Mouse (Mus musculus): Measurements from ENCODE around the gene Slc9a9. TPM values are rescaled to one million over a fixed set of nuclear protein-coding genes. Genes with fewer than 3 reads are reported as not detected.

Gene Slc9a9
- polyA plus RNA-seq, 1 experiment: 5.3 TPM

GRCm38 (mm10) chr9:94968596-94969120 is 298.9 kb downstream of the Slc9a9 start:
- peak; percentile 76 for DNase-seq (ENCODE audit: low read depth)
- TF ChIP-seq POLR2A (IDR thresholded peaks at IDR 0.05; ENCODE audit: borderline replicate concordance, extremely low read depth, insufficient read depth, insufficient read length, poor library complexity, severe bottlenecking): no peak

- TF ChIP-seq POLR2A (IDR thresholded peaks at IDR 0.05; ENCODE audit: borderline replicate concordance, extremely low read depth, insufficient read depth, insufficient read length, poor library complexity, severe bottlenecking) (no peak), CTCF (IDR thresholded peaks at IDR 0.05; ENCODE audit: borderline replicate concordance, extremely low read depth, insufficient read depth, insufficient read length) (no peak)
- peak; percentile 86 for DNase-seq (ENCODE audit: low read depth)
Measured at GRCm38 (mm10) chr9:94969131-94969530, 299.4 kb downstream of the Slc9a9 start.

GRCm38 (mm10) chr9:94972021-94972420 is 302.3 kb downstream of the Slc9a9 start:
- TF ChIP-seq POLR2A (IDR thresholded peaks at IDR 0.05; ENCODE audit: borderline replicate concordance, extremely low read depth, insufficient read depth, insufficient read length, poor library complexity, severe bottlenecking): no peak
- no peak for TF ChIP-seq CTCF (IDR thresholded peaks at IDR 0.05; ENCODE audit: borderline replicate concordance, extremely low read depth, insufficient read depth, insufficient read length)
- DNase-seq (ENCODE audit: low read depth): no peak

DNA sequence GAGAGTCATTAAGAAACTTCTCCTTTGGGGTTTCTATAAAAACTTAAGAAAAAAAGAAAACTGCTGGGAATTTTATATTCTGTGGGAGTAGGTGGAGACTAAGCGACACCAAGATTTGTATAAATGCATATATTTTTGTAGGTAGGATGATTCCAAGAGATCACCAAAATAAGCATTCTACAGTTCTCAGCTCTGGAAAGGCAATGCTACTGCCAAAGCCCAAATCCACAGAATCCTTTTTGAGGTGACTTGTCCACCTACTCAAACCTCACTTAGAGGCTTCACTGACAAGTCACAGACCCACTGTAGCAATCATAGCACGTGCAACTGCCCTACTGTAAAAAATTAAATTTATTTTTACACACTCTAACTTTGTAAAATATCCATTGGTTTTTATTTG is 303.0 kb downstream of the Slc9a9 start:
- DNase-seq (ENCODE audit: low read depth): no peak
- TF ChIP-seq CTCF (IDR thresholded peaks at IDR 0.05; ENCODE audit: borderline replicate concordance, extremely low read depth, insufficient read depth, insufficient read length): no peak
- TF ChIP-seq POLR2A (IDR thresholded peaks at IDR 0.05; ENCODE audit: borderline replicate concordance, extremely low read depth, insufficient read depth, insufficient read length, poor library complexity, severe bottlenecking): no peak

DNA sequence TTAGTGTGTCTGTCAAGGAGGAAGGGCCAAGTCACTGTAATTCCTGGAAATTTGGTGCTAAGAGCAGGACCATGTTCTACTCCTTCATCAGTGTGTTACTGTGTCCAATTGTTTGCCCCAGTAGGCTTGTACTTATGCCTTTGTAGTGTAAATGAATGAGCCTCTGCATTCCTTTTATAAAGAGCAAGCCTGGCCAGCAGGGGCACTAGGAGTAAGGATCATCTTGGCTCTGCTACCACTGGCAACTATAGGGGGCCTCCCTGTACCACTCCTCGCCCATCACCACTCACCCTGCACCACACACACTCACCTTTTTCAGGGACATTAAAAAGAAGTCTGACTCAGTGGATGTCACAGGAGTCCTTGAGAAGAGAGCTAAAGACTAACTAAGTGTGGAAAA is 306.5 kb downstream of the Slc9a9 start:
- no peak for DNase-seq (ENCODE audit: low read depth)
- TF ChIP-seq POLR2A (IDR thresholded peaks at IDR 0.05; ENCODE audit: borderline replicate concordance, extremely low read depth, insufficient read depth, insufficient read length, poor library complexity, severe bottlenecking): no peak
- no peak for TF ChIP-seq CTCF (IDR thresholded peaks at IDR 0.05; ENCODE audit: borderline replicate concordance, extremely low read depth, insufficient read depth, insufficient read length)

DNA sequence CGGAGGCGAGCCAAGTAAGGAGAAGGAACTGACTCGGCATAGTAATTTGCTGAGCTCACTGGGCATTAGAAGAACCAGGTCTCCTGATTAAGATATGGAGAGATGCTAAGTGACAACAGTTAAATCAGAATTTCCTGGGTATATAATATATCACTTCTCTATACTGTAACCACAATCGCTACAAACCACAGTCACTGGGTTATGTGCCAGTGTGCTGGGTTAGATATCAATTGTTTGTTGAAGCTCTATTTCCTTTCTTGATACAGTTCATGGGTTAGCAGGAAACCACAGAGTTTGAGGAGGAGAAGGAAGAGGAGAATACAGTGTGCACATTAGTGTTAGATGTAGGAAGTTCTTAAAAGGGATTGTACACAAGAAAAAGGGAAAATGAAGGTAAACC is 323.9 kb downstream of the Slc9a9 start:
- TF ChIP-seq POLR2A (IDR thresholded peaks at IDR 0.05; ENCODE audit: borderline replicate concordance, extremely low read depth, insufficient read depth, insufficient read length, poor library complexity, severe bottlenecking) (no peak), CTCF (IDR thresholded peaks at IDR 0.05; ENCODE audit: borderline replicate concordance, extremely low read depth, insufficient read depth, insufficient read length) (no peak)
- no peak for DNase-seq (ENCODE audit: low read depth)

GRCm38 (mm10) chr9:95020136-95020706 is 350.5 kb downstream of the Slc9a9 start:
- DNase-seq (ENCODE audit: low read depth): no peak
- no peak for TF ChIP-seq POLR2A (IDR thresholded peaks at IDR 0.05; ENCODE audit: borderline replicate concordance, extremely low read depth, insufficient read depth, insufficient read length, poor library complexity, severe bottlenecking)
- no peak for TF ChIP-seq CTCF (IDR thresholded peaks at IDR 0.05; ENCODE audit: borderline replicate concordance, extremely low read depth, insufficient read depth, insufficient read length)

DNA sequence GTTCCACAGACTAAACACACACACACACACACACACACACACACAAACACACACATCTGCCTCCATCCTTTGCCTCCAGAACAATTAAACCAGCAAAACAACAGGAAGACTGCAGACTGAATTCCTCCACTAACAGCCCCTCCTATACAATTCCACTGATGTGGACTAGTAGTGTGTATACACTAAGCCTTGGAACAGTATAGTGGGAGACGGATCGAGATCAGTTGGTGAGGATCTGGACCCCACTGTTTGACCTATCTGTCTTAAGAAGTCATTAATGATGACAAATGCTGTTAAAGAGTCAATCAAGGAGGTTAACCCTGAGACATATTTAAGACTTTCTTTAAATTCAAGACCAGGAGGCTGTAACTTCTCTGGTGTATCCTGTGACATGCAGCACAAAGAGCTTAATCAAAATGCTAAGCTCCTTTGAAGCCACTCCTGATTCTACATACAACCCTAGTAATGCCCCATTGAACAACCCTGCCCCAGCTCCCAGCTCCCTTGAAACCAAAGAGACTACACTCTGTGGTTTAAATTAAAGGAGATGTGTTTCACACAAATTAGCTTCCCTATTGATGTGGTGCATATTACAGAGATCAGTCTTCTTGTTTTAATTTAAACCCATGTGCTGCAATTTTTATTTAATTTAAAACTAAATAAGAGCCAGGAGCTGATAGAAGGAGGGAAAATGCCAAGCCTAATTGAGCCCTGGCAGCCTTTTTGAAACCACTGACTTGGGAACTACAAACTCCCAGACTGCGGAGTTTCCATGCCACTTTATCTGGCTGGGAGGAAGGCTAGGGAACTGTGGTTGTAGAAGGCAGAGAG is 364.6 kb downstream of the Slc9a9 start:
- DNase-seq (ENCODE audit: low read depth): peak; percentile 69
- TF ChIP-seq CTCF (IDR thresholded peaks at IDR 0.05; ENCODE audit: borderline replicate concordance, extremely low read depth, insufficient read depth, insufficient read length): no peak
- no peak for TF ChIP-seq POLR2A (IDR thresholded peaks at IDR 0.05; ENCODE audit: borderline replicate concordance, extremely low read depth, insufficient read depth, insufficient read length, poor library complexity, severe bottlenecking)

GRCm38 (mm10) chr9:95036209-95036608 is 366.5 kb downstream of the Slc9a9 start:
- DNase-seq (ENCODE audit: low read depth): no peak
- TF ChIP-seq CTCF (IDR thresholded peaks at IDR 0.05; ENCODE audit: borderline replicate concordance, extremely low read depth, insufficient read depth, insufficient read length): no peak
- TF ChIP-seq POLR2A (IDR thresholded peaks at IDR 0.05; ENCODE audit: borderline replicate concordance, extremely low read depth, insufficient read depth, insufficient read length, poor library complexity, severe bottlenecking): no peak

- DNase-seq (ENCODE audit: low read depth): no peak
Measured at GRCm38 (mm10) chr9:95042420-95042819, 372.7 kb downstream of the Slc9a9 start.

GRCm38 (mm10) chr9:95052160-95052559 is 382.5 kb downstream of the Slc9a9 start:
- TF ChIP-seq CTCF (IDR thresholded peaks at IDR 0.05; ENCODE audit: borderline replicate concordance, extremely low read depth, insufficient read depth, insufficient read length) (no peak), POLR2A (IDR thresholded peaks at IDR 0.05; ENCODE audit: borderline replicate concordance, extremely low read depth, insufficient read depth, insufficient read length, poor library complexity, severe bottlenecking) (no peak)
- no peak for DNase-seq (ENCODE audit: low read depth)

More at GRCm38 (mm10) chr9:95042420-95042819, 372.7 kb downstream of the Slc9a9 start:
- TF ChIP-seq POLR2A (IDR thresholded peaks at IDR 0.05; ENCODE audit: borderline replicate concordance, extremely low read depth, insufficient read depth, insufficient read length, poor library complexity, severe bottlenecking): no peak
- TF ChIP-seq CTCF (IDR thresholded peaks at IDR 0.05; ENCODE audit: borderline replicate concordance, extremely low read depth, insufficient read depth, insufficient read length): no peak
